Mouse (Mus musculus) spleen, adult 18-20 months (tissue): Measurements from ENCODE around the gene Plxna4.

Experiments
- DNase-seq, 2 experiments: peaks; one replicate each; pipeline ENCODE4 v3.0.0; 2022; ENCODE audit warnings: mixed read lengths in 2 of 2

Plxna4 gene

DNA sequence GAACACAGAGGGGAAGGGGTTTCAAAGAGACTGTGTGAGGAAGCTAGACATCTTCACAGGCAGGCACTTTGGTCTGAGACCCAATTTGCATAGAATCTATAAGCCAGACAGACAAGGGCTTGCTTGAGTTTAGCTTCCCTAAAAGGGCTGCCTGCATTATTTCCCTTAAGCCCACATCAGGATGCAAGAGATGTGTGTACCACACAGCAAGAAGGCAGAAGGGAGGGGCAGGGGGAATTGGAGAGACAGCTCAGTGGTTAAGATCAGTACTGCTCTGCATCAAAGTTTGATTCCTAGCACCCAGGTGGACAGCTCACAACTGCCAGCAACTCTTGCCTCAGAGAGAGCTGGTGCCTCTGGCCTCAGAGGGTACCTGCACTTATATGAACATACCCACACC, 256.7 kb downstream of the Plxna4 start:
- no peak for DNase-seq

DNA sequence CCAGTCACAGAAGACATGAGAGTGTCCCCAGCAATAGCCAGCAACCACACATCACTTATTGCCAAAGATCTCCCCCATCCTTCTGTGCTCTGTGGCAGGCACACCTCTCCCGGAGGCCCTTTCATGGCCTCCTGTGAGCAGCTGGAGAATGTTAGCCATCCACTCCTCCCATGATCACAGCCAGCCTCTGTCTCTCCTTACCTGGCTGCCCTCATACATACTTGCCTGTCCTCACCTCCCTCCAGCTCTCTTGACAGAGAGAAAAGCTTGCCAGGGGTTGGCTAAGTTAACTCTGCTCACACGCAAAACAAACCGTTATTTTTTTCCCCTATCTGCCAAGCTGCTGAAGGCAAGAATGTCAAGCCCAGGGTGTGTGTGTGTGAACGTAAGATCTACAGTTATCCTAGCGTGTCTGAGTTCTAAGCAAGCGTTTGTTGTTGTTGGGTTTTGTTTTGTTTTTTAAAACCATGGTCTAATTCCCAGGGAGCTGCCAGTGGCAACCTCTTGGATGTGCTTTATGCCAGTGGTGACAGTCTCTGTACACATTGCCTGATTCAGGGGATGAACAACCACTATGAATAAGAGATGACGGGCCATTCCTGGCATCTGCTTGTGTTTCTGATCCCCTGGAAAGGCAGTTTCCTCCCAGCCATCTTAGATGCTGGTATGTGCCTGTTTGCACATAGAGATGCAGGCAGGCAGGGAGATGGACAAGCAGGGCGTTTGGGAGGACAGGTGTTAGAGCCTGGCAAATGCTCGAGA, 257.8 kb downstream of the Plxna4 start:
- DNase-seq = no peak

DNA sequence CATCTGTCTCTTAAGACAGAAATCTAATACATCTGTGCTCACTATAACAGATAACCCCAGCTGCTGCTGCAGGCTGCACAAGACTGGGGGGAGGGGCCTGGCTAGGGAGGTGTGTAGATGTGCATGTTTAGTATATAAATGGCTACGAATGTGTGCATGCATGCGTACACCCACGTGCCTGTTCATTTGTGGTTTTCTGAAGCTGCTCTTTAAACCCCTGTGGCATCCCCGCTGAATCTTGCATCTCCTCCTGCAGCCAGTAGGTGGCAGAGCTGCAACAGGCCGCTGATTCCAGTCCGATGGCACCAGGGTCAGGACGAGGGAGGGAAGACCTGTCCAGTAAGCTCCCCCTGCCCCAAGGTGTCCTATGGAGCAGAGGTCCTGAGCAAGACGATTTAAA, 260.0 kb downstream of the Plxna4 start:
- peak; percentile 7 to 33 for DNase-seq

DNA sequence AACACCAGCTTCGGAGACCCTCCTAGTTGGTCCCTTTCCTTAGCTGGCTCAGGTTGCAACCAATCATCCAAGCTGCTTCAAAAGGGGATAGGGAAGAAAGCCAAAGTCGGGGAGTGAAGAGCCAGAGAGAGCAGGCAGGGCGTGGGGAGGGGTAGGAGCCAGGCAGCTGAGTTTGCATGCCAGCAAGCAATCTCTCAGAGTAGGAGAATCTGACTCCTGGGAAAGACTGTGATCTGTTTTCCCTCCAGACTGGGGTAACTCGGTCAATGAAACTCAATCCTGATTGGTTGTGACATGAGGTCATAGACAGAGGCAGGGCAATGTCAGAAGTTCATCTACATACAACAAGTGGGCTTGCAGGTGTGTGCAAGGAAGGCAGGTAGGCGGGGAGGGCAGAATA, 260.8 kb downstream of the Plxna4 start:
- DNase-seq = no peak

DNA sequence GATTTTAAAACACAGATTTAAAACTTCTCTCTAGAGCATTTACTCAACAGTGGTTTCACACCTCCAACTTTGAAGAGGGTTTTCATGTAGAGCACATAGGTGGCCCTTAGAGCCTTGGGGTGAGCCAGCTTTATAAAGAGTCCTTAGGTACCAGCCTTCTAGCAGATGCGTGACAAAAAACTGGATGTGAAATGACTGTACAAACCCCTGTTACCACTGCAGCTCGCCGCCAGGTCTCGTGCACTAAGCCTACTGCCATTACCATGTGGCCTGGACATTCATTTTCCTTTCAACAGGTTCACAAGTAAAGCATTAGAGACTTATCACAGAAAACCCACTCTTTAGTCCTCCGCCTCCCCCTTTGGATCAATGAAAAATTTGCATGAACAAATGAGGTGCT, 261.6 kb downstream of the Plxna4 start:
- DNase-seq = no peak

DNA sequence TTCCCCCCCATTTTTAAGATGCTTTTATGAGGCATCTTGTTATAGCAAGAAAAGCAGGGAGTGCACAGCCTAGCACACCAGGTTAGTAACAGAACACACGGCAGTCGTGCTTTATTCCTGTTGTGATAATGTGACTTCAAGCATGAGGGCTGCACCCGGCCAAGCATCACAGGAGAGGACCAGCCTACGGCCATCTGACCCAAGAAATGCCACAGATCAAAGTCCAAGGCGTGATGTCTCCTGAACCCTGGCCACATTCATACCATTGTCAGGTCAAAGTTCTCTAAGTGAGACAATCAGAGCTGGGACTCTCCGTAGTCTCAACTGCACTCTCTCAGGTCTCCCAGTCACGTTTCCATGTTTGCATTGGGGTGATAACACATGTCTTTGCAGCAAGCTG, 262.1 kb downstream of the Plxna4 start:
- DNase-seq = no peak

DNA sequence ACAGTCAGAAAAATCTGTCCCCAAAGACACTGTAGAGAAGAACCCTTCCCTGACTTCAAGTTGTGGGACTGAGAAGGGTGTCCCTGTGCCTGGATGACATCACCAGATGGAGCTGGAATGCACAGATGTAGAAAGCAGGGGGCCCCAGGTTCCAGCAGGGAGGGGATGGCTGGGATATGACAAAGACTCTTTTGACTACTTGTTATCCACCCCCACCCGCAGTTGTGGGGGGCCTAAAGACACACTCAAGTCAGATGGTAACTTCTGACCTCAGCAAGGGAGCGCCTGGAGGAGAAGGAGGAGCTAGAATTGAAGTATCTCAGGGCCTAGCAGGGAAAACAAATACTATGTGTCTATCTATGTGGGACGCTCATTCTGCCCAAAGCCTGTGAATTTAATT, 266.8 kb downstream of the Plxna4 start:
- DNase-seq = no peak

DNA sequence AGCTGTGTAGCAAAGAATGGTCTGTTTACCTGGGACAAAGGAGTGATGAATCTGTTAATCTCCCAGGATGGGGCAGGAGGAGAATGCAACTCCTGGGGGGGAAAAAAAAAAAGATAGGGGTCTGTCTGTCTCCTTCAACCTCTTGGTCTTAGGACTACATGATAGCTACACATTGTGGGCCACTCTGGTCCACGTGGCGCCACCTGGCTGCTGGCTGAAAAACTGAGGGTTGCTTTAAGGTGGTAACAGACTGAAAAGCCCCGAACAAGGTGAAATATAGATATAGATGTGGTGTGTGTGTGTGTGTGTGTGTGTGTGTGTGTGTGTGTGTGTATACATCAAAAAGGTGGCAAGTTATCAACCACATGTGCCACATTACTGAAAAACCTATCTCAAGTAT, 267.7 kb downstream of the Plxna4 start:
- no peak for DNase-seq

DNA sequence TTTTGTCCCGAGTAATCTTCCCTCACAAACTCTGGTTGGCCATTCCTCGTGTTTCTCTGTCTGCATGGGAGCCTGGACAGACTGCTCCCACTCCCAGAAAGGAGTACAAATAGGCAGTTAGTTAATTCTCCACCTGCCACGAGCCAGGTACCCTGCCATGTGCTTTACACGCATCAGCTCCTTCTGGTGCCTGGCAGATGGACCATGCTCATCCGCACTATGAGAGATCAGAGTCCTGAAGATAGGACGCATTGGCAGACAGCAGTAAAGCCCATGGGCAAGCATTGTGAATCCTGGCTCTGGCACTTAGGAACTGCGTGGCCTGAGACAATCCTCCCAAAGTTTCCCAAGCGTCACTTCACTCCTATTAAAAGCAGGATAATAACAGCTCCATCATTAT, 270.5 kb downstream of the Plxna4 start:
- no peak for DNase-seq

DNA sequence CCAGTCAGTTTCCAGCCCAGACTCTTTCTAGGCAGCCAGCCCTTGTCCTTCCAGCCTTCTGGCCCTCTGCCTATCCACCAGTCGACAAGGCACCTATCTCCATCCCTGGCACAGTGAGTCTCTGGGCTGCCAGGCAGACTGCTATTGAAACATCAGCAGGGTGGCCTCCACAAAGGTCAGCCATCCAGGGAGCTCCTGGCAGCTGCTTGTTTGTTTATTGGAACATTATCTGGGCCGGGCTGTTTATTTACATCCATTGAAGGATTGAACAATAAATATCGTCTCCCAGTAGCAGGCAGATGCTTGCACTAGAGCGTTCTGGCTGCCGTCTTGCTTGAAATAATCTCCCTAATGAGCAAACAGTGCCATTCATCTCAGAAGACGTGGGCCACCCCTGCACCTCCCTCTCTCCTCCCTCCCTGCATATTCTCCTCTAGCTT, 273.0 kb downstream of the Plxna4 start:
- DNase-seq = no peak

DNA sequence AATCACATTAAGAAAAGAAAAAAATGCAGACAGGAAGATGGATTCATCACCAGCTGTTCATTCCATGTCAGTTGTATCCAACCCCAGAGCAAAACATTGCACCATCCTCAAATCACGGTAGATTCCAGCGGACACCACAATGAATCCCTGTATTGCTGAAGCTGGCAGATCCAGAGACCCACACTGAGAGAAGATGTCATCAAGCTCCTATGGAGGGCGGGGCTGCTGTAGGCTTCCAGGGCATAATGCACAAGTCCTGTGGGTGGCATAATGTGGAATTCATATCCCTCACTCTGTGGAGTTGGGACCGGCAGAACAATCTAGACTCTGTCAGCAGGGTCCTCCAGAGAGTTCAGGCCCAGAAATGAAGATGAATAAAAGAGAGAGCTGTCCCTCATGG, 278.8 kb downstream of the Plxna4 start:
- no peak for DNase-seq

DNA sequence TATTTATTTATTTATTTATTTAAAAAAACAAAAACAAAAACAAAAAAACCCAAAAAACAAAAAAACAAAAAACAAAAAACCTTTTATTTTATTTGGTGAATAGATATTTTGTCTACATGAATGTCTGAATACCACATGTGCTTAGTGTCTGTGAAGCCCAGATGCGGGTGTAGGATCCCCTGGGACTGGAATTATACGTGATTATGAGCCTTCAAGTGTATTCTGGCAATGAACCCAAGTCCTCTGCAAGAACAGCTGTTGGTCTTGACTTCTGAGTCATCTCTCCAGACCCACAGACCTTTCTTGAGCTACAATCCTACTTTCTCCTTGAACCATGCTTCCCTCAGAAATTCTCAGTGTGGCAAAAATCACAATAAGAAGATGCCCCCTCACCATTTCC, 287.4 kb downstream of the Plxna4 start:
- DNase-seq = no peak

DNA sequence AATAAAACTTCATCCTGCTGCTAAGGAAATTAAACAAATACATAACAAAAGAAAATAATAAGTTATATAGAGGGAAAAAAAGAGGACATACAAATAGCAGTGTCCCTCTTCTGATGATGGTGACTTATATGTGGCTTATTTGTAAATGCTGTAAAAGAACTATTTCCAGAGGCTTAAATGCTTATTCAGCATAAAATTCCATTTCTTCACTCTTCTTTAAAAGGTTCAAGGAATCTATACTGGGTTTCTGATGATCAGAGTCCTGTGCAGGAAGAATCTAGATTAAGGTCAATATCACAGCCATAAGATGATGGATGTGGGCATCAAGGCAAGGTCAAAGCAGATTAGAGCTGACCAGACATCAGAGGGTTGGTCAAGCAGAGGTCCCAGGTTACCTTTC, 306.5 kb downstream of the Plxna4 start:
- no peak for DNase-seq

DNA sequence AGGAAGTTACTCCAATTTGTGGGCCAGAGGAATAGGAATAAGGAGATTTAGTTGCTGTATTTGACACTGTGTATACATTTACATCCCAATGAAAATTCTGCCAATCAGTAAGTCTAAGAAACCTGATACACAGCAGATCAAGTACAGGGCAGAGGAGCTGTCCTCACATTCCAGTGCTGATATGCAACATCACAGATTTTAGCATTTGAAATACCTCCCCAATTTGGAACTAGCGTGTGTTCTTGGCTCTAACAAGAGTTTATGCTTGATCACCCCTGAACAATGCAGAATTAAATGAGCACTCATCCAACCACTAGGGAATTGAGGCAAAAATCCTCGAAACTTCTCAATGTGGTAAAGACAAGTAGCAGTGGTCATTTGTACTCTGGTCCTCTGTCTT, 307.3 kb downstream of the Plxna4 start:
- DNase-seq = no peak

DNA sequence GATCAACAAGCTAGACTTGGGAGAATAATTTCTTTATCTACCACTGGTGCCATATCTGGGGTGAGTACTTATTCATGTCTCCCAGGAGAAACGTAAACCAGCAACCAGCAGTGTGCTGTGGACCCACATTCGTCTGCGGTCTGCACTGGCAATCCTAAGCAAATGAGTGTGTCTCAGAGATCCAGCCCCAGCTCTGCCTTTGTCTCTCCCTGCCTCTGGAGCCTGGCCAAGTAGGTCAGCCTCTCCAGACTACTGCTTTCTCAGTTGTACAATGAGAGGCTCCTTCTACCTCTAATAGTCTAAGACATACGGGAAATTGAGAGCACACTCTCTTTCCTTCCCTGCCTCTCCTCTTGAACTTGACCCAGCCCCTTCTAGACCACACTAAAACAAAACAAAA, 316.5 kb downstream of the Plxna4 start:
- no peak for DNase-seq

DNA sequence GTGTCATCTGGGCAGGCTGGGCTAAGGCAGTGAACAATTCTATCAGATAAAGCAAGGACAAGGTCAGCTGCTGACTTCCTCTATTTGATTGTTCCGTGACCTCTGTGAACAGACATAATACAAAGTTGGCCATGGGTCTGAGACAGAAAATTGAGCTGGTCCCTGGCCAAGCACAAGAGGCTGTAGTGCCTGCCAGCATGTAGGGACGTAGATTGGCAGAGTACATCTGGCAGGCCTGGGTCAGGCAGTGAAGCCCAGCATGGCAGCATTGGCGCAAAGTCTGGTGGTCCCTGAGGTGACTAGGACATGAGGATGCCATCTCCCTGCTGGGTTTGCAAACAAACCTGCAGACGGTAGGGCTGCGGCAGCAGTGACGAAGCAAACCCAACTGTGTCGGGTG, 321.9 kb downstream of the Plxna4 start:
- DNase-seq = no peak

DNA sequence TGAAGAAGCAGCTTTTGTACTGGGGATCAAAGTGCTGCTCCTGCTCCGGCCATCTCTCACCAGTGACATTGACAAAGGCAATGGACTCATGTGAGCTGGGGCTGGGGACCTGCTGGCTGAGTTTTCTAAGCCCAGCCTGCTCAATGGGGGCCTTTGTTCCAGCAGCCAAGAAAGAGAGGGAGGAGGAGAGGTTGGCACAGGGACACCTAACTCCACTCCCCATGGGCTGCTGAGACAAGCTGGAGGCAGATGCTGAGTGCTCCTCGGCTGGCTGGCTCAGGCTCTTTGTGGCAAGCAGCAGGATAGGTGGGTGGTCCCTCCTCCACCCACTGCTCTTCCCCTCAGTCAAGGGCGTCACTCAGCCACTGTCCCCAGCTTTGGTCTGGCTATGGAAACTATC, 326.7 kb downstream of the Plxna4 start:
- DNase-seq = no peak

DNA sequence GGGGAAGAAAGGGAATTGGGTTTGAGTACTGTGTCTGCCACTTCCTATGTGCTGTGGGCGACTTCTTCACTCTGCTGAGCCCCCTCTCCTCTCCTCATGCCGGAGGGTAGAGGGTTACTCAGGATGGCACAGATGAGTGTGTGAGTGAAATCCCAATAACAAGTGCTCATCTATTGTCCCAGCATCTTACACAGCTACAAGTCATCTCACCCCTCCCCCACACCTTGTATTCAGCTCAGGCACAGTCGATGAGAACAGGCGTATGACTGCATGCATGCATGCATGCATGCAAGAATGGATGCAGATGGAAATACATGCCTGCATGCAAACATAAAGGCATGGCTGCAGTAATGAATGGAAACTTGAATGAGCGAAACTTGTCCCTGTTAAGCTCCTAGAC, 327.7 kb downstream of the Plxna4 start:
- no peak for DNase-seq

DNA sequence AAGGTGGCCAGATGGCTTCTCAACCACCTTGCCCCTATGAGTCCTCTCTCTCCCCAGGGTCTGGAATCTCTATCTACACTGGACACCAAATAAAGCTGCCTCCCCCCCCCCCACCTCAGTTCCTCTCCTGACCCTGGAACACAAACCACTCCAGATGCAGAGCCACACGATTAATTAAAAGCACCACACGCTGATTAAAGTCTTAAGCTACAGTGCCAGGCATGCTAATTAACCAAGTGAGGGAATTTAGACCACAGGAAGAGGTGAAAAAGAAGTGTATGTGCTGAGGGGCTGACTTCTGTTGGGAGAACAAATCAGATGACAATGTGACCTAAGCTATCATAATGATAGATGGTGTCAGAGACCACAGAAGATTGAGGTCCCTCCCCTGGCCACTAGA, 332.8 kb downstream of the Plxna4 start:
- DNase-seq = no peak

DNA sequence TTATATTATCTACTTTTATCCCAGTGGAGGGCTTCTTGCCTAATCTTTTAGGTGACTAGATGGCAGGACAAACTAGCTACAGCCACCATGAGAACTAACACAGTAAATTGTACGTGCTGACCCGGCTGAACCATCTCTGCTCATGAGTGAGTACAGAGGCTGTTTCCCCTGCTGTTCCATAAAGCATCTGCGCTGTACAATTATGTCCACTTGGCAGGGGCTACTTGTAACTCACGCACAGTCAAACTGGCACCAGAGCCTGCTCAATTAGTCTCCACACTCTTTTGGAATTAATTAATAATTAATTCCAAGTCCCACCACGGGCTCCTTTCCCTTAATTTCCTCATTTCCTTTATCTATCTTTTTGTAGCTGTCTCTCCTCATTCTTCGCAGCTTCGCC, 335.8 kb downstream of the Plxna4 start:
- no peak for DNase-seq

DNA sequence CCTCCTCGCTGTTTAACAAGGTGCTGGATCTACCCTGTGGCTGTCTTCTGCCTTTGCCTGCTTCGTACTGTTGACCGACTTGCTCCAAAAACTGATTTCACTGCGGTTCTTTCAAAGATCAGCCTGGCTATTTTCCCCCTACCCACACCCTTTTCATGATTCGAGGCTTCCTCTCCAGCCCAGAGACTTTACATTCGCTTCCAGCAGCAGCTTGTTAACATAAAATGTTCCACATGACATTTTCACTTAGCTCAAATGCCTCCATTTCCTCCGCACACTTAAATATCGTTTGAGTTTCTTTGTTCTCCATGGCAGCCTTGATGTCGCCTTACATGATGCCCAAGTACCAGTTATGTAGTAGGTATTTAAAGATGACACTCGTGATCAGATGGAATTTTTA, 336.3 kb downstream of the Plxna4 start:
- DNase-seq = no peak

DNA sequence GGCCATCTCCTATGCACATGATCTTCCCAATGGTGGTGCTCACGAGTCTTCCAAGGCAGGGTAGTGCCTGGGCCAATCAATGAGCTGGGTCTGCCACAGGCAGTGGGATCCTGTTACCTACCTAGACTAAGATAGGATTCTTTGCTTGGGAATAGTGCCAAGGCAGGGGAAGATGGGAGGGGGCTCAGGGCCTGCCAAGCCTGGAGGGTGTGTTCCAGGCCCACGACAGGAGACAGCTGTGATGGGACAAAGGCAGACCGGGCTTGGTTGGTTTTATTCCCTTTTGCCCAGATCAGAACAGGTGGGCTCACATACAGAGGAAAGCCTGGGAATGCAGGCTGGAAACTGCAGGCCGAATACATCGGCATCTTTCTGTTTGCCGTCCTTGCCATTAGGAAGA, 342.0 kb downstream of the Plxna4 start:
- DNase-seq = no peak

DNA sequence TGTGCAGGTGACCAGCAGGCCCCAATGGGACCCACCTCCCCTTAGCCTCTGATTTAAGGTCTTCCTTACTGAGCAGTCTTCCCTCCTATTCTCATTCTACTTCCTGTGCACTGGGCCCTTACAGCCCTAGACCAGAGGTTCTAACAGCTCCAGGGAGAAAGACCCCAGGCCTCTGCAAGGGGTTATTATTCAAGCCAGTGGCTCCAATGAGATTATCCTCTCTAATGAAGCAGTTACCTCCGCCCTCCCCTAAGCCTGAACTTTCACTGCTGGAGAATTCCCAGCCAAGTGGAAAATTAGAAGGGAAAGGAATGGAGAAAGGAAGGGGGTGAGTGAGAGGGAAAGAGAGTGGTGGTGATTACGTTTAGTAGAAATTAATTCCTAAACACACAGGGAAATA, 345.0 kb downstream of the Plxna4 start:
- DNase-seq = no peak

DNA sequence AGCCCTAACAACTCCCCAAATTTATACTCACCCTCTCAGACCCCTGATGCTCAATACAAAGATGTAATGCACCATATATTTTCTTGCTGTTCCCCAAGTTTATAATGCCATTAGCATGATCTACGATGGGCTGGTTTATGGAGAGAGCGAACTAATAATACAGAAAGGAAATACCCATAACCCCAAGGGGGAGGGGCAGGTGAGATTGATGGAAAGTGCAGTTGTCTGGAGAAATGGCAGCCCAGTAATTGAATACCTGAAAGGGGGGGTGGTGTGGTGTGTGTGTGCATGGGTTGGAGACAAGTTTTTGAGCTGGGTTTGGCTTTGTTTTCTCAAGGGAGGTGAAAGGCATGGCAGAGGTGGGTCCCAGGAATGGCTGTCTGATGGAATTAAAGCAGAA, 356.6 kb downstream of the Plxna4 start:
- DNase-seq = no peak

DNA sequence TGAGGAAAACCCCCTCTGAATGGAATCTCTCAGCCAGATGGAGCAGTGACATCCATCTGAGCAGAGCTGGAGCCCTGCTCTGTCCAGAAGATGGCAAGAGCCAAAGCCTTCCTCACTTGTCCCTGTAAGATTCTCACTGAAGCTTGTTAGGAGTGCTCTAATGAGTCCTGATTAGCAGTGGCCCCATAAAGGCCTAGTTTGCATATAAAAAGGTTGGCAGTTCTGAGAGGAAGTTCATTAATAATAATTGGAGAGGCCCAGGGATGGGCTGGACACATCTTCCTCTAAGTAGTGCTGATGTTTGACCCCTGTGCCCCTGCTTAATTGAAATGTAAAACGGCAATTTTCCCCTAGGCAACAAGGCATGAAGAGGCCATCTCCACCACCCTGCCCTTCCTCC, 361.4 kb downstream of the Plxna4 start:
- DNase-seq = no peak
